Mouse (Mus musculus) mesoderm, embryonic 11.5 days (tissue): ENCODE measurements at regions not wholly inside any gene's neighbourhood (a gene's known extent, or its start where the extent isn't known, plus 50 kb on each side); places are given as distances from the start of the nearest gene placed in this dataset.
"Not testable (repeated sequence)": the region's sequence is repeated elsewhere in the genome, so short reads cannot be mapped to it uniquely, and the experiment has no call there.

Experiments
- DNase-seq: peaks from one replicate; pipeline ENCODE4 v3.0.0-alpha.2; 2012; ENCODE audit warnings: low read depth, low spot score

- no peak for DNase-seq
These were observed 943.7 kb upstream of the Prmt6 start for GRCm38 (mm10) chr3:111194541-111194940.

- no peak for DNase-seq
These were observed 915.9 kb upstream of the Prmt6 start for GRCm38 (mm10) chr3:111166698-111167097.

- DNase-seq: not testable (repeated sequence)
These were observed 890.4 kb upstream of the Prmt6 start for GRCm38 (mm10) chr3:111141196-111141595.

- no peak for DNase-seq
These were observed 858.2 kb upstream of the Prmt6 start for GRCm38 (mm10) chr3:111108982-111109381.

- no peak for DNase-seq
These were observed 851.8 kb upstream of the Prmt6 start for GRCm38 (mm10) chr3:111102646-111103045.

- no peak for DNase-seq
These were observed 823.5 kb upstream of the Prmt6 start for GRCm38 (mm10) chr3:111074311-111074710.

GRCm38 (mm10) chr3:111070301-111070700 lies 819.5 kb upstream of the Prmt6 start:
- DNase-seq: no peak

GRCm38 (mm10) chr3:111069843-111070242 lies 819.0 kb upstream of the Prmt6 start:
- DNase-seq: peak; percentile 33

- peak; percentile 53 for DNase-seq
These were observed 818.4 kb upstream of the Prmt6 start for GRCm38 (mm10) chr3:111069156-111069555.

GRCm38 (mm10) chr3:111049638-111050037 lies 798.8 kb upstream of the Prmt6 start:
- no peak for DNase-seq
